Mouse (Mus musculus) lung, postnatal 0 days (tissue): ENCODE data around the gene Chordc1.

Experiments used
- CTCF ChIP-seq: IDR thresholded peaks from 2 replicates; pipeline ENCODE4 v1.5.1; 2016; ENCODE audit warnings: antibody characterized with exemption, mild to moderate bottlenecking
- EP300 ChIP-seq: IDR thresholded peaks from 2 replicates; pipeline ENCODE4 v1.6.1; 2016; ENCODE audit warnings: antibody characterized with exemption, mild to moderate bottlenecking, control low read depth

- TF ChIP-seq CTCF, result peak; percentile 46
- TF ChIP-seq EP300, result no peak
These were observed 14.4 kb upstream of the Chordc1 start for GRCm38 (mm10) chr9:18277497-18277896.
